Mouse (Mus musculus) heart, postnatal 0 days (tissue): ENCODE data around the gene Vsnl1.

ENCODE experiments used
- CTCF ChIP-seq: IDR thresholded peaks from 2 replicates; pipeline ENCODE4 v1.5.1; 2016; ENCODE audit warnings: antibody characterized with exemption, control low read depth, low read depth
- EP300 ChIP-seq: IDR thresholded peaks from 2 replicates; pipeline ENCODE4 v1.6.1; 2016; ENCODE audit warnings: antibody characterized with exemption, low read depth

DNA sequence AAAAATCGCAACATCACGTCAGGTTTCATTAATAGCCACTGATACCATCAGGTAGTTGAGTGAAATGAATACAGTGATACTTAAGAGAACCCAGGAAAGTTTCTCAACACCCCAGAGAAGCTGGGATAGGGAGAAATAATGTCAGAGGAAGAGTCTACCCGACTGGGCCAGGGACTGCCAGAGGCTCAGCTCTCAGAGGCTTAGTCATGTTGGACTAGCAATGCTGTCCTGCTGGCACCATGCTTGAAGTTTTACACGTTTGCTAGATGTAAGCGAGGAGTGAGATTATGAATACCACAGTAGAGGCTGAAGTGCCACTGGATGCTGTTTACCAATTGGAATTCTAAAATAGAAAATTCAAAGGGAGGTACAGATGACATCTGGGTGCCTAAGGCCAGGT lies 39.4 kb downstream of the Vsnl1 start:
- TF ChIP-seq EP300, result no peak
- TF ChIP-seq CTCF, result no peak
